Mouse (Mus musculus): ENCODE measurements around the gene Smad6.

DNA sequence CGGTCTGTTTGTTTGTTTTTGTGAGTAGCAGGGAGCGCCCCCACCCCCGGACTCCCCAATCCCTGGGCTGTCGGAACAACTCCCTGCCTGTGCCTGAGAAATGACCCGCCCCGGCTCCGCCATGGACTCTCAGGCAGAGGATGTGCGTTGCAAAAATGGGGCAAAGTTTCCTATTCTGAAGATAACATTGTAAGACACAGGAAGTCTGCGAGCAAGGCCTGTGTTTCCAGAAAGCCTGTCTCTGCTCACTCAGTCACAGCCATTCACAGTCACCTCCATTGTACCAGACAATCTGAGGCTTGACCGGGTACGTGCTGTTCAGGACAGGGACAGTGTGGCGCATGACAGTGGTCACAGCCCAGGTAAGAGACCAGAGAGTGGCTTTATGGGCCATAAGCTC, 51.5 kb downstream of the Smad6 start:
- no peak for TF ChIP-seq CTCF (IDR thresholded peaks at IDR 0.05; ENCODE audit: control insufficient read depth, insufficient read depth, low read length)
- no peak for TF ChIP-seq POLR2A (IDR thresholded peaks at IDR 0.05; ENCODE audit: borderline replicate concordance, control insufficient read depth, low read depth, low read length)
